Mouse (Mus musculus) liver, embryonic 15.5 days (tissue): ENCODE measurements around the gene Lrrc8d. TPM values are rescaled to one million over a fixed set of nuclear protein-coding genes. Genes with fewer than 3 reads are reported as not detected.
A peak's percentile ranks its signal among the peaks of the same experiment; 100 is the strongest.

ENCODE experiments used
- ATAC-seq: fragments of 200-750 bp; cut with Nextera tagmentation; 2 replicates; pipeline ENCODE4 v1.8.0; 2017; ENCODE audit warnings: moderate number of reproducible peaks, mild to moderate bottlenecking, moderate library complexity; ENCODE audit not compliant: insufficient read depth
- H3K27ac ChIP-seq: fragments of 300-500 bp; sonication (generic); replicated peaks from 2 replicates; pipeline ENCODE4 v1.5.1; 2015; ENCODE audit warnings: mild to moderate bottlenecking, inconsistent platforms
- H3K27me3 ChIP-seq: fragments of 300-500 bp; sonication (generic); 2 replicates; pipeline ENCODE4 v1.6.1; 2015; ENCODE audit warnings: mild to moderate bottlenecking, inconsistent platforms
- H3K36me3 ChIP-seq: fragments of 300-500 bp; sonication (generic); replicated peaks from 2 replicates; pipeline ENCODE4 v1.6.1; 2015; ENCODE audit warnings: moderate library complexity, mild to moderate bottlenecking, inconsistent platforms
- H3K4me1 ChIP-seq: fragments of 300-500 bp; sonication (generic); replicated peaks from 2 replicates; pipeline ENCODE4 v1.6.1; 2015; ENCODE audit warnings: inconsistent platforms
- H3K4me2 ChIP-seq: fragments of 300-500 bp; sonication (generic); 2 replicates; pipeline ENCODE4 v1.6.1; 2015; ENCODE audit warnings: moderate library complexity, mild to moderate bottlenecking, inconsistent platforms
- H3K4me3 ChIP-seq: fragments of 300-500 bp; sonication (generic); replicated peaks from 2 replicates; pipeline ENCODE4 v1.5.1; 2015; ENCODE audit warnings: mild to moderate bottlenecking, inconsistent platforms
- H3K9ac ChIP-seq: fragments of 300-500 bp; sonication (generic); 2 replicates; pipeline ENCODE4 v1.6.1; 2015; ENCODE audit warnings: moderate library complexity, mild to moderate bottlenecking, inconsistent platforms
- H3K9me3 ChIP-seq: fragments of 300-500 bp; sonication (generic); replicated peaks from 2 replicates; pipeline ENCODE4 v1.6.1; 2016; ENCODE audit warnings: inconsistent platforms
- WGBS: fragments of 180-500 bp; shearing (Covaris S2); methylation state at CpG from one replicate; pipeline ENCODE4 v1.1.7; 2015; ENCODE audit warnings: mixed read lengths; ENCODE audit not compliant: insufficient replicate concordance; 5-methylcytosine and 5-hydroxymethylcytosine counted together
- polyA plus RNA-seq: library from polyadenylated mRNA; unstranded; fragments of >200 nt; fragmentation: Nextera tagmentation; extraction: Ambion mirVana; gene quantifications from 2 replicates; pipeline ENCODE4 v1.2.1, GENCODE M21; 2015

Lrrc8d gene
- polyA plus RNA-seq, 1 experiment from 2014 or later, result 8.1 TPM

- Histone ChIP-seq H3K9ac (no peak overlapping the region), H3K4me2 (no peak overlapping the region), H3K36me3 (no peaks in the 10 kb centered on the region), H3K4me1 (peaks cover 16% of the 10 kb centered on the region), H3K27me3 (no peaks in the 10 kb centered on the region), H3K9me3 (no peaks in the 10 kb centered on the region), H3K4me3 (no peak overlapping the region), H3K27ac (no peak overlapping the region)
- ATAC-seq, result no peak
- WGBS, result 48% methylated on average over 13 of the region's 13 CpGs
These were observed 140.1 kb downstream of the Lrrc8d start for GRCm38 (mm10) chr5:105839740-105840310.

DNA sequence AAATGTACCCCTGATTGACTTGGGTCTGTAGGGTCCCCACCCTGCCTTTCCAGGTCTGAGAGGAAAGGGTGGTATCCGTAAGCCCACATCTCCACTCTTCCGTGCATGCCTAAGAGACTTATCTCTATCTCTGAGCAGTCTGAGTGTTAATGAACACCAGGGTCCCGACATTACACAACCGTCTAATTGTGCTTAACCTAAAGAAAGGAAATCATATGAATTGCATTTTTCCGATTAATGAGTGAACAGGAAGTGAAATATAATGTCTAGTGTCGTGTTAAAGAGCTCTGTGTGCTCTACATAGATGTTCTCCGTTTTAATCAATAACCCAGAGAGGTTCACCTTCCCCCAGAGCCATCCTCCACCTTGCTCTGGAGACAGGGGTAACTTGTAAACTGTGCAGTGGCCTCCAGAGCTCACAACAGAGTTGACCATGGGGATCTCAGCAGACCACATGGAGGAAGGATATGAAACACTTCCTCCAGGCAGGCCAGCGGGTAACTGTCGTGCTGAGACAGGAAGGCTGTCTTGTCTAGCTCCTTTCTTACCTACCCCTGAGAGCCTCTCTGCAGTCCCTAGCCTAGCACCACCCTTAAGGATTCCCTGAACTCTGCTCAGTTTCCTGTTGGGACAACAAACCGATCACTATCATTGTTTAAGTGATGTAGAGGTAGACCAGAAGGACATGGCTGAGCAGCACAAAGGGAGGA lies 144.4 kb downstream of the Lrrc8d start:
- peaks cover 5% of the 10 kb centered on the region; the same call in 1 of the 2 replicates for H3K4me1 ChIP-seq
- H3K4me2 ChIP-seq, result no peak overlapping the region
- H3K9me3 ChIP-seq, result no peaks in the 10 kb centered on the region
- H3K27ac ChIP-seq, result no peak overlapping the region
- H3K36me3 ChIP-seq, result no peaks in the 10 kb centered on the region
- 18% methylated on average over 10 of the region's 10 CpGs for WGBS
- H3K27me3 ChIP-seq, result no peaks in the 10 kb centered on the region
- no peak overlapping the region for H3K9ac ChIP-seq
- ATAC-seq, result peak; percentile 40; the same call in 1 of the 2 replicates
- no peak overlapping the region for H3K4me3 ChIP-seq

- Histone ChIP-seq H3K4me1 (peaks cover 5% of the 10 kb centered on the region; the same call in 1 of the 2 replicates), H3K4me3 (no peak overlapping the region), H3K27ac (no peak overlapping the region), H3K36me3 (no peaks in the 10 kb centered on the region), H3K9ac (no peak overlapping the region), H3K9me3 (no peaks in the 10 kb centered on the region), H3K27me3 (no peaks in the 10 kb centered on the region), H3K4me2 (no peak overlapping the region)
- no peak for ATAC-seq
- WGBS, result 60% methylated on average over 2 of the region's 2 CpGs
These were observed 145.3 kb downstream of the Lrrc8d start for GRCm38 (mm10) chr5:105845041-105845440.

DNA sequence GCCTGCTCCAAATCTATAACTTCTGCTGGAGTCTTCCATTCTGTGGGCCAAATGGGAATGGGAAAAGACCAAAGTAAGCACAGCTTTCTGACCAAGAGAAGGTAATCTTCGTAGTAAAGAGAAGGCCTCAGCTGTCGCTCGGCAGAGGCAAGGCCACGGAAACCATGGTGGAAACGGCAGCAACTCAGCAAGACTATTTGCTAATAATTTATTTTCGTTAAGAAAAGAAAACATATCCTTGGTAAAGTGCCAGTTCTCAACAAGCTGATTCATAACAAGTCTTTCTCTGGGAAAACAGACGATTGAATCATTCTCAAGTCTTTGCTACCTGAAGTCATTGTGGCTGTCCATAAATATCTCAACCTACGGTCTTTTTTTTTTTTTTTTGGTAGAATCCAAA lies 148.0 kb downstream of the Lrrc8d start:
- no peak overlapping the region for H3K9ac ChIP-seq
- 76% methylated on average over 8 of the region's 8 CpGs for WGBS

GRCm38 (mm10) chr5:105849222-105849621 lies 149.5 kb downstream of the Lrrc8d start:
- H3K4me3 ChIP-seq, result no peak overlapping the region
- H3K9ac ChIP-seq, result no peak overlapping the region
- 32% methylated on average over 4 of the region's 4 CpGs for WGBS
- H3K9me3 ChIP-seq, result no peaks in the 10 kb centered on the region
- H3K4me2 ChIP-seq, result no peak overlapping the region
- H3K27me3 ChIP-seq, result no peaks in the 10 kb centered on the region
- H3K27ac ChIP-seq, result no peak overlapping the region
- H3K36me3 ChIP-seq, result no peaks in the 10 kb centered on the region
- H3K4me1 ChIP-seq, result peaks cover 3% of the 10 kb centered on the region; the same call in 1 of the 2 replicates
- ATAC-seq, result no peak

More for the DNA sequence above, 148.0 kb downstream of the Lrrc8d start:
- Histone ChIP-seq H3K4me1 (peaks cover 5% of the 10 kb centered on the region; the same call in 1 of the 2 replicates), H3K4me3 (no peak overlapping the region), H3K9me3 (no peaks in the 10 kb centered on the region), H3K4me2 (no peak overlapping the region), H3K27ac (no peak overlapping the region), H3K27me3 (no peaks in the 10 kb centered on the region), H3K36me3 (no peaks in the 10 kb centered on the region)
- ATAC-seq, result no peak

DNA sequence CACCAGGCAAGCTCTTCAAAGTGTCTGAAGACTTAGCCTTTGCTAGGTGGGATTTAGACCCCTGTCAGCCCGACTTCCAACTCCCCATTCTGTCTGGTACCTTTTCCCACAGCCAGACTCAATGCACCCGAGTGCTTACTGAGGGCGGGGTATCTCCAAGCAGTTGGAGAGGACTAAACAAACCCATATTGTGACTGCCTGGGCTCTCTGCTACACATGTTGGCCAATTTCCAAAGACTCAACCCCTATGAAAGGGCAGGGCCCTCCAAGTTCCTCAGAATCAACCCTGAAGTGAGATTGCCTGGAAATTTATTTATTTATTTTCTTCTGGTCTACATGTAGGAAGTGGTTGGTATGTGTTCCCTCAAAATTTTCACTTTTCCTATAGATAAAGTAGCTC lies 149.9 kb downstream of the Lrrc8d start:
- no peaks in the 10 kb centered on the region; the same call in 1 of the 2 replicates for H3K4me1 ChIP-seq
- no peak overlapping the region for H3K4me2 ChIP-seq
- H3K27me3 ChIP-seq, result no peaks in the 10 kb centered on the region
- H3K36me3 ChIP-seq, result no peaks in the 10 kb centered on the region
- no peak overlapping the region for H3K9ac ChIP-seq
- ATAC-seq, result no peak
- H3K4me3 ChIP-seq, result no peak overlapping the region
- 29% methylated on average over 3 of the region's 3 CpGs for WGBS
- H3K27ac ChIP-seq, result no peak overlapping the region
- no peaks in the 10 kb centered on the region for H3K9me3 ChIP-seq

GRCm38 (mm10) chr5:105853271-105853670 lies 153.5 kb downstream of the Lrrc8d start:
- Histone ChIP-seq H3K4me1 (no peaks in the 10 kb centered on the region; the same call in 1 of the 2 replicates), H3K9me3 (no peaks in the 10 kb centered on the region), H3K9ac (no peak overlapping the region), H3K36me3 (no peaks in the 10 kb centered on the region), H3K27ac (no peak overlapping the region), H3K4me3 (no peak overlapping the region), H3K4me2 (no peak overlapping the region), H3K27me3 (no peaks in the 10 kb centered on the region)
- 66% methylated on average over 9 of the region's 9 CpGs for WGBS
- ATAC-seq, result no peak

DNA sequence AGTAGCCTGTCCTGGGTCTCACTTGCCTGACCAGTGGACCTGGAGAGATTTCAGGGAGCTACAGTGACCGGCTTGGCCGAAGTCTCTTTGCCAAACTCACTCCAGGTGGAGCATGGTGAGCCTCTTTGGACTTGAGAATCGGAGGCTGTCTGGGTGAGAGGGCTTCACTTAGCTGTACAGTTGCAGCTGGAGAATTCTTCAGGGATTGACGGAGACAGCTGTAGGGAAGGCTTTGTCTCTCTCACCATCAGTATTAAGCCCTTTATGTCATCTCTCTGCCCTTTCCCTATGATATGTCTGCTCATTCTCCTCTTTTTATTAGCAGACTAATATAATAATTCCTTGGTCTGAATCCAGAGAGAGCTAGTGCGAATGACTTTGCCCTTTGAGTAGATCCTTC lies 157.7 kb downstream of the Lrrc8d start:
- Histone ChIP-seq H3K27ac (no peak overlapping the region), H3K4me1 (peaks cover 15% of the 10 kb centered on the region), H3K9ac (no peak overlapping the region), H3K4me3 (no peak overlapping the region), H3K9me3 (no peaks in the 10 kb centered on the region), H3K27me3 (no peaks in the 10 kb centered on the region), H3K36me3 (no peaks in the 10 kb centered on the region), H3K4me2 (no peak overlapping the region)
- ATAC-seq, result no peak
- 78% methylated on average over 5 of the region's 5 CpGs for WGBS

GRCm38 (mm10) chr5:105858754-105859694 lies 159.3 kb downstream of the Lrrc8d start:
- ATAC-seq, result no peak
- Histone ChIP-seq H3K4me3 (no peak overlapping the region), H3K4me1 (peaks cover 15% of the 10 kb centered on the region), H3K36me3 (no peaks in the 10 kb centered on the region), H3K9ac (no peak overlapping the region), H3K27ac (0 out of 2 replicates have a peak overlapping the region, but pooled peaks have one; percentile 19), H3K4me2 (no peak overlapping the region), H3K27me3 (no peaks in the 10 kb centered on the region), H3K9me3 (no peaks in the 10 kb centered on the region)
- WGBS, result 56% methylated on average over 8 of the region's 8 CpGs

GRCm38 (mm10) chr5:105859716-105860460 lies 160.1 kb downstream of the Lrrc8d start:
- H3K36me3 ChIP-seq, result no peaks in the 10 kb centered on the region
- no peaks in the 10 kb centered on the region for H3K27me3 ChIP-seq
- WGBS, result 23% methylated on average over 11 of the region's 11 CpGs

More at GRCm38 (mm10) chr5:105859716-105860460, 160.1 kb downstream of the Lrrc8d start:
- H3K9ac ChIP-seq, result no peak overlapping the region
- no peak overlapping the region for H3K4me2 ChIP-seq
- H3K4me1 ChIP-seq, result peaks cover 15% of the 10 kb centered on the region
- 0 out of 2 replicates have a peak overlapping the region, but pooled peaks have one; percentile 19 for H3K27ac ChIP-seq
- no peak; the same call in 1 of the 2 replicates for ATAC-seq
- H3K9me3 ChIP-seq, result no peaks in the 10 kb centered on the region
- no peak overlapping the region for H3K4me3 ChIP-seq
